Mouse (Mus musculus) heart, adult 2 months (tissue): ENCODE measurements around the gene Anxa10.

Source experiments
- CTCF ChIP-seq: fragments of 200-600 bp; IDR thresholded peaks from 2 replicates; pipeline ENCODE4 v1.8.1; 2022; ENCODE audit warnings: antibody characterized with exemption, mild to moderate bottlenecking, moderate library complexity
- EP300 ChIP-seq: fragments of 200-500 bp; IDR thresholded peaks from 2 replicates; pipeline ENCODE4 v1.6.1; 2011; ENCODE audit warnings: low read depth, low read length, control low read depth; ENCODE audit not compliant: insufficient read depth
- POLR2A ChIP-seq: fragments of 200-500 bp; IDR thresholded peaks from 2 replicates; pipeline ENCODE4 v1.6.1; 2011; ENCODE audit warnings: mild to moderate bottlenecking, low read depth, low read length, control low read depth; ENCODE audit not compliant: insufficient read depth

DNA sequence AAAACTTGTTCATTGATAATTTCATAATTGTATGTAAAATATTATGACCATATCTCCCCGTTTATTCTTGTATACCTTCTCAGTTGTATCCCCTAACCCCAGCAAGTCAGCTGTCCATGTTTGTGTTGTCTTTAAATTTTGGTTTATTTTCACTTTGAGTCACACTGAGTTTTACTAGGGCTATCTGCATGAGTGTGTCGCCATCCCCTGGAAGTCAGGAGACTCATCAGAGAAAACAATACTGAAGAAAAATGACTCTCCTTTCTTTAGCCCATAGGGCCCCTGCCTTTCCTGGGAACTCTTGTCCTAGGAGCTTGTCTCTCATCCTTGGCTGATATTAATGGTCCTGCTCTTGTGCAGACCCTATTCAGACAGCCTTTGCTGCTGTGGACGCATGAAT is 88.6 kb downstream of the Anxa10 start:
- TF ChIP-seq CTCF, result peak; percentile 63
- TF ChIP-seq EP300, result no peak
- TF ChIP-seq POLR2A, result no peak
